Mouse (Mus musculus): ENCODE results near the gene Sft2d1.

DNA sequence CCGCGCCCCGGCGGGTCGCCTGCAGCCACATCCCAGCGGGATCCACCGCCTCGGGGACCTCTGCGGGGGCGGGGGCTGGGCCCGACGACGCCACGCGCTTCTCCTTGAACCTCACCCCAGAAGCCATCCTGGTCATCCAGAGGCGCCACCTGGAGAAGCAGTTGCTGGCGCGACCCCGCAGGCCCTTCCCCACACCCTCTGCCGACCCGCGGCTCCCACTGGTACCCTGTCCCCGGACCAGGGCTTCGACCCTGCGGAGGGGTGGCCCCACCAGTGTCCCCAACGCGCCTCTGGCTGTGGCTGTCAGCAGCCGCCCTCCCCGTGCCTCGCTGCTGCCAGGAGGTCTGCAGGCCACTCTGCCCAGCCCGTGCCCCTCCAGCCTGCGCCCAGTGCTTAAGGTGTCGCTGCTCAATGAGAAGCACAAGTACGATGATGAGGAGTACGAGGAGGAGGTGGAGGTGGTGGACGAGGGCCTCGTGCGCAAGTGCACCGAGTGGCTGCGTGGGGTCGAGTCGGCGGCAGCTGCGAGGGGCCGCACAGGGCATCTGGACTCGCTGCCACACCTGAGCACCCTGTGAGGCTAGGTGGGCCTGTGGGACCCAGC is 30.6 kb downstream of the Sft2d1 start:
- TF ChIP-seq CTCF (IDR thresholded peaks at IDR 0.05; ENCODE audit: borderline replicate concordance, control insufficient read depth, extremely low read depth, insufficient read depth, low read length, poor library complexity) (no peak), POLR2A (IDR thresholded peaks at IDR 0.05; ENCODE audit: control insufficient read depth, extremely low read depth, insufficient read depth, low read length, poor library complexity) (no peak)

All from thymus, adult 2 months (tissue).